Mouse (Mus musculus) ES-E14 (cell line): ENCODE measurements around the gene Ptprn2. TPM values are rescaled to one million over a fixed set of nuclear protein-coding genes. Genes with fewer than 3 reads are reported as not detected.

Source experiments
- DNase-seq: peaks from one replicate; pipeline ENCODE4 v3.0.0-alpha.2; 2013; ENCODE audit warnings: low read depth, low spot score
- H3K27ac ChIP-seq: 2 replicates; pipeline ENCODE4 v1.5.1; 2012; ENCODE audit warnings: low read depth, mild to moderate bottlenecking, low read length, moderate library complexity, mixed read lengths; ENCODE audit not compliant: poor library complexity, insufficient read depth, severe bottlenecking
- H3K36me3 ChIP-seq: 2 replicates; pipeline ENCODE4 v1.6.1; 2012; ENCODE audit warnings: mild to moderate bottlenecking, low read length, moderate library complexity, mixed read lengths; ENCODE audit not compliant: control insufficient read depth, poor library complexity, insufficient read depth, severe bottlenecking
- H3K4me1 ChIP-seq, 2 experiments: fragments of 150-350 bp in 1 of 2; sonication (generic) in 1 of 2; 2 replicates each; pipeline ENCODE4 v1.6.1; 2012; ENCODE audit warnings: low read length in 2 of 2, mild to moderate bottlenecking in 1 of 2, mixed read lengths in 1 of 2; ENCODE audit not compliant: control insufficient read depth in 2 of 2, insufficient read depth in 2 of 2, poor library complexity in 1 of 2
- H3K4me3 ChIP-seq, 2 experiments: fragments of 150-350 bp in 1 of 2; sonication (generic) in 1 of 2; 2 replicates each; pipeline ENCODE4 v1.5.1; 2012; ENCODE audit warnings: low read length in 2 of 2, low read depth in 1 of 2, mild to moderate bottlenecking in 1 of 2, mixed read lengths in 1 of 2; ENCODE audit not compliant: insufficient read depth in 1 of 2, poor library complexity in 1 of 2, severe bottlenecking in 1 of 2
- H3K9ac ChIP-seq: 2 replicates; pipeline ENCODE4 v1.6.1; 2012; ENCODE audit warnings: low read depth, mild to moderate bottlenecking, low read length, mixed read lengths; ENCODE audit not compliant: poor library complexity, insufficient read depth, severe bottlenecking
- H3K9me3 ChIP-seq: fragments of 150-350 bp; sonication (generic); 2 replicates; pipeline ENCODE4 v1.6.1; 2012; ENCODE audit warnings: low read depth, mild to moderate bottlenecking, low read length; ENCODE audit not compliant: control insufficient read depth, insufficient read depth
- CHD2 ChIP-seq: IDR thresholded peaks from 2 replicates; pipeline ENCODE4 v1.6.1; 2014; ENCODE audit warnings: mild to moderate bottlenecking, low read depth, low read length, inconsistent platforms
- HCFC1 ChIP-seq: IDR thresholded peaks from 2 replicates; pipeline ENCODE4 v1.6.1; 2012; ENCODE audit warnings: low read length, inconsistent platforms, borderline replicate concordance; ENCODE audit not compliant: insufficient read depth
- MAFK ChIP-seq: IDR thresholded peaks from 2 replicates; pipeline ENCODE4 v1.6.1; 2014; ENCODE audit warnings: mild to moderate bottlenecking, low read depth, low read length, inconsistent platforms; ENCODE audit not compliant: insufficient read depth
- ZC3H11A ChIP-seq: IDR thresholded peaks from 2 replicates; pipeline ENCODE4 v1.6.1; 2012; ENCODE audit warnings: low read depth, mild to moderate bottlenecking, inconsistent platforms, low read length, borderline replicate concordance
- ZNF384 ChIP-seq: IDR thresholded peaks from 2 replicates; pipeline ENCODE4 v1.6.1; 2012; ENCODE audit warnings: low read depth, low read length, inconsistent platforms
- in situ Hi-C, 2 experiments: fragments of 600-800 bp; cut with MboI; formaldehyde crosslinking; loops; one replicate each; pipeline ENCODE4 v1.15.1; 2025; ENCODE audit warnings: low sequenced_read_pairs in 2 of 2, inconsistent platforms in 1 of 2; ENCODE audit not compliant: unreplicated experiment in 2 of 2
- total RNA-seq: library from RNA; depleted of rRNA; stranded (reverse); fragments of 300-350 nt; gene quantifications from 2 replicates; pipeline ENCODE4 v1.2.3, GENCODE M21; 2012; rRNA removed

Gene Ptprn2
- 0.40 and 1.3 TPM in 2 replicates for total RNA-seq

DNA sequence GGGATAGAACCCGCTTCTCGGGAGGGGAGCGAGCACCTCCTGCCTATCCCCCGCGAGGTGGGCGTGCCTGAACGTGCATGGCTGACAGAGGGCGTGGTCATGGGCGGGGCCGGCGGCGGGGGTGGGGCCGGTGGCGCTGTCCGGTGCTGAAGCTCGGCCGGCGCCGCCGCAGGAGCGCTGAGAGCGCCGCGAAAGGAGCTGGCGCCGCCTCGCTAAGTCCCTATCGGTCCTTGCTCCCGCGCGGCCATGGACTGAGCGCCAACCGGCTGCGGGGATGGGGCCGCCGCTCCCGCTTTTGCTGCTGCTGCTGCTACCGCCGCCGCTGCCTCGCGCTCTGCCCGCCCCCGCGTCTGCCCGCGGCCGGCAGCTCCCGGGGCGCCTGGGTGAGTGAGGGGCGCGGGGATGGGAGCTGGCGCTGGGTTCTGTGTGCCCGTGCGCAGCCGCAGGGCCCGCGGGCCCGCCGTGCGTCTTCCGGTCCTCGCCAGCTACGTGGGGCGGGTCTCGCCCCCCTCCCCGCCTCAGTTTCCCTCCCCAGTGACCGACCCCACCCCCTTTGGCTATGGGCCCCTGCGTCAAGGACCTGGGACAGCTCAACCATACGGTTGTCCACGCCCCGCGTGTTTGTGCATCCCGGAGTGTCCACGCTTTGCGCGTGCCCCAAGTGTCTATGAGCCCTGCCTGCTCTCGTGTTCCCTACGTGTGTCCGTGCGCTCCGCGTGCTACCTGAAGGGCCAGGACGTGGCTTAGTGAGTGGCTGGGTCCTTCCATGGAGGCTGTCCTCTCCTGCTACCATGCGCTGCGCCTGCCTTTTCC lies at the start of gene Ptprn2:
TSS of gene Ptprn2 (plus strand) at position 130 of the 813 bp plus-strand sequence.
- peak; percentile 56 for DNase-seq
- Histone ChIP-seq H3K36me3 (no peaks in the 10 kb centered on the region), H3K27ac (no peak within 1 kb of the TSS), H3K9me3 (no peaks in the 10 kb centered on the region), H3K9ac (peak within 1 kb of the TSS; percentile 58; the same call in 1 of the 2 replicates), H3K4me1 (peaks cover 0 to 9% of the 10 kb centered on the region in 2 experiments; a peak in 1 of 4 replicates), H3K4me3 (peak within 1 kb of the TSS; percentile 64 to 78)
- in situ Hi-C loops, result no loop called here
- no peak for TF ChIP-seq MAFK
- TF ChIP-seq HCFC1, result 0 out of 2 replicates have a peak, but pooled peaks have one; percentile 20
- no peak for TF ChIP-seq ZNF384

DNA sequence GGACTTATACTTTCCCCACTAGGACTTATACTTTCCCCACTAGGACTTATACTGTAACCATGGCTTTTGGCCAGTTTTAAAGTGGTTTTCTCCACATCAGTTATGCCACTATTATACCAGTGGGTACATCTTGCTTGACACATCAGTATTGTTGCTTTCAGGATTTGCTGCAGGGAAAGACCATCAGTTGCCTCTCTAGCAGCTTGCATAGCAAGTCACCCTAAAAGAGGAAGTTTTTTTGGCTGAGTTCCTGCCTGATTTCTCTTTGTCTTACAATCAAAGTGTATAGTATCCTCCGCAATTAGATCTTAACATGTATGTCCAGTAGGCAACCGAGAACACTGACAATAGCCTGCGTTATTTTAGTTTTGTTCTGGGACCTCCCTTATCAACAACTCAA lies 49.4 kb upstream of the Ptprn2 start:
- Histone ChIP-seq H3K4me3 (no peak overlapping the region), H3K27ac (no peak overlapping the region), H3K9me3 (no peaks in the 10 kb centered on the region), H3K4me1 (no peaks in the 10 kb centered on the region), H3K36me3 (peaks cover 13% of the 10 kb centered on the region), H3K9ac (no peak overlapping the region)
- no peak for TF ChIP-seq ZC3H11A
- no peak for TF ChIP-seq MAFK
- TF ChIP-seq ZNF384, result no peak
- no peak for TF ChIP-seq HCFC1
- TF ChIP-seq CHD2, result no peak
- DNase-seq, result no peak
- in situ Hi-C loops, result no loop called here

DNA sequence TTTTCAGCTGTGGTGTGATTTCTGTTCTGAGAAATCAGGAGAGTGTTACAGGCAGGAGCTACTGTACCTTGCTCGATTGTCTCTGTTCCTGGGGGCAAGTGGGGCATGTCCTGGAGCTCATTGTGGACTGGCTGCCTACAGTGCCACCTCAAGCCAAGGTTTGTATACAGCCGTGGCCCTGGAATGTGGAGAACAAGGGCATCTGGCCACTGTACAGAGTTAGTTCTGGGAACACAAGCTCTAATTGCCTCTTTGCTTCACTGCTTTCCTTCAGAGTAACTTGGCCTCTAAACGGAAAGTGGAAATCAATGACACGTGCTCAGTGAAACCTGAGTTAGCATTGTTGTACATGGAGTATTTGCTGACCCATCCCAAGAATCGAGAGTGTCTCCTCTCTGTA lies 46.9 kb upstream of the Ptprn2 start:
- in situ Hi-C loops, result no loop called here
- no peaks in the 10 kb centered on the region for H3K9me3 ChIP-seq
- no peak overlapping the region for H3K4me3 ChIP-seq
- H3K27ac ChIP-seq, result no peak overlapping the region
- no peak for DNase-seq
- no peaks in the 10 kb centered on the region for H3K4me1 ChIP-seq
- no peak overlapping the region for H3K9ac ChIP-seq
- H3K36me3 ChIP-seq, result peaks cover 20% of the 10 kb centered on the region
- TF ChIP-seq MAFK, result no peak
- TF ChIP-seq HCFC1, result no peak
- no peak for TF ChIP-seq CHD2
- no peak for TF ChIP-seq ZC3H11A
- no peak for TF ChIP-seq ZNF384

DNA sequence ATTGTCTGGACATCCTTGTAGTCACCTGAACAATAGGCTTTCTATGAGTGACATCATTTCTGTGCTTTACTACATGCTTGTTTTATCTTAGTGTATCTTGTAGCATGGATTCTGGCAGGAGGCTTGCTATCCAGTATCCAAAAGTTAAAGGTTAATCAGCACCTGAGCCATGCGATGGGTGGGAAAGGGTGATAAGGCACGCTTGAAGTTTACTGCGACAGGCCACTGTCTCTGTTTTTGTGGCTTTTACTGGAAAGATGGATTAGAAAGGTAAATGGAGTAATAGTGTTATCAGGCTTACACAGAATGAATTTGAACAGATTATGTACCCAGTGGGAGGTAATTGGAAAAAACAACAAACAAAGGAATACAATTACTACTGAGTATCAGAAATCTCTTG lies 43.3 kb upstream of the Ptprn2 start:
- TF ChIP-seq HCFC1 (no peak), ZNF384 (no peak)
- H3K9me3 ChIP-seq, result no peaks in the 10 kb centered on the region
- H3K27ac ChIP-seq, result no peak overlapping the region
- in situ Hi-C loops, result no loop called here
- H3K9ac ChIP-seq, result no peak overlapping the region
- peaks cover 23% of the 10 kb centered on the region for H3K36me3 ChIP-seq
- no peak for DNase-seq
- no peaks in the 10 kb centered on the region for H3K4me1 ChIP-seq
- H3K4me3 ChIP-seq, result no peak overlapping the region
